Mouse (Mus musculus) gastrocnemius, adult 2 months (tissue): ENCODE measurements around the gene Taf5. TPM values are rescaled to one million over a fixed set of nuclear protein-coding genes. Genes with fewer than 3 reads are reported as not detected.

Experiments
- DNase-seq: peaks from one replicate; pipeline ENCODE4 v3.0.0; 2022
- H3K27ac ChIP-seq: fragments of 200-600 bp; 2 replicates; pipeline ENCODE4 v1.8.1; 2022; ENCODE audit warnings: mild to moderate bottlenecking
- H3K4me3 ChIP-seq: fragments of 200-600 bp; 2 replicates; pipeline ENCODE4 v1.8.1; 2022; ENCODE audit warnings: mild to moderate bottlenecking, moderate library complexity
- CTCF ChIP-seq: fragments of 200-600 bp; IDR thresholded peaks from 2 replicates; pipeline ENCODE4 v1.8.1; 2022; ENCODE audit warnings: antibody characterized with exemption, mild to moderate bottlenecking, moderate library complexity
- intact Hi-C: fragments of 180-260 bp; cut with DNase I; formaldehyde crosslinking; loops from one replicate; pipeline ENCODE4 v1.15.1; 2025
- total RNA-seq, 2 experiments: library from RNA; stranded (reverse); gene quantifications; 2 replicates each; pipeline ENCODE4 v1.2.3; 2021

The Taf5 gene
- total RNA-seq, 2 experiments from 2014 or later = 2.5 to 3.3 TPM

DNA sequence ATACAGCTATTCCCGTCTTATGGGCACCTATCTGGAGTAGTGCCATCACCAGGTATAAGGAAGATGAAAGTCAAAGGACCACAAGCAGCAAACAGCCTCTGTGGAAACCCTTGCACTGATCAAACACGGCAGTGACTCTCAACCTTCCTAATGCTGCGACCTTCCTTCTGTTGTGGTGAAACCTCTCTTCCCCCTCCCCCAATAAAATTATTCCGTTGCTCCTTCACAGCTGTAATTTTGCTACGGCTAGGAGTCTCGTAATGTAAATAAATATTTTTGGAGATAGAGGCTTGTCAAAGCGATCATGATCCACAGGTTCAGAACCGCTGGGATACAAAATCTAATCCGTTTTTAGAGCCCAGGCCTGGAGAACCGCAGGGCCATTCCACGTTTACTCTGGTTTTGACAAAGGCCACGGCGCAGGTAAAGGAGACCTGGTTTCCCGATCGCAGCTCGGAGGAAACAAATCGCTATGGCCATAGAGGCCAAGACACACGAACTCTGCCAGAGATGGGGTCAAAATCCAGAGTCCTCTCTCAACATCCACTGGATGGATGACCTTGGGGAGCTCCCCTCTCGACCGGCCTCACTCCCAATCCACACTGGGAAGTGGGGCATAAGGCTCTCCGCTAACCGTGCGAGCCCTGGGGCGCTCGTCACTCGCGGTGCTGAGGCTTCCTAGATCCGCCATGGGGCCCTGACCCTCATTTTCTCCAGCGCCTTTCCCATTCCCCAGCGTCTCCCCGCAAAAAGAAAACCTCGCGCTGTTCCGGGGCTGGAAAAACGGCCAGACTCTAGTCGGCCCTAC, 22.4 kb downstream of the Taf5 start:
- H3K27ac ChIP-seq = peak overlapping the region; percentile 99
- TF ChIP-seq CTCF = no peak
- peak overlapping the region; percentile 94 for H3K4me3 ChIP-seq
- intact Hi-C loops = no loop called here
- DNase-seq = no peak

- intact Hi-C loops = no loop called here
- H3K27ac ChIP-seq = peak within 1 kb of the TSS; percentile 99
- no peak for TF ChIP-seq CTCF
- peak; percentile 98 for DNase-seq
- peak within 1 kb of the TSS; percentile 94 for H3K4me3 ChIP-seq
These were observed 23.1 kb downstream of the Taf5 start, which contains the start of the genes Usmg5 and Pdcd11 for GRCm38 (mm10) chr19:47090550-47091156. Usmg5 (minus strand) TSS chr19:47090647. Pdcd11 (plus strand) TSS chr19:47090768.

DNA sequence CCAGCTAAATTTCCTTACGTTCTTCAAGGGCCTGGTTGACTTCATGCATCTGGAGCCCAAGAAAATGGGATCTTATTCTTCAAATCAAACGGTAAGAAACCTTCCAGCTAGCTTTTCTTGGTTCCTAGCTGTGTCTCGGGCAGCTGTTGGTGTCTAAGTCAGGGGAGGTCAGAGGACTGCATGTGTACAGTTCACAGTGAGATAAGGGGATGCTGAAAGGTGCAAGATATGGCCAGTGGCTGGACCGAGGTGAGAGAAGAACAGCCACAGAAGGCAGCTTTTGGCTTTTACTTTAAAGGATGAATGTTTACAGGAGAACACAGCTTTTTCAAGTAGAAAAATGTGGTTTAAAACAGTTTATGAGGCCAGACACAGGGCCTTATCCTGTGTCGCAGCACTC, 33.5 kb downstream of the Taf5 start:
- no peak for DNase-seq
- TF ChIP-seq CTCF = no peak
- Histone ChIP-seq H3K4me3 (no peak overlapping the region), H3K27ac (no peak overlapping the region)
- intact Hi-C loops = no loop called here

DNA sequence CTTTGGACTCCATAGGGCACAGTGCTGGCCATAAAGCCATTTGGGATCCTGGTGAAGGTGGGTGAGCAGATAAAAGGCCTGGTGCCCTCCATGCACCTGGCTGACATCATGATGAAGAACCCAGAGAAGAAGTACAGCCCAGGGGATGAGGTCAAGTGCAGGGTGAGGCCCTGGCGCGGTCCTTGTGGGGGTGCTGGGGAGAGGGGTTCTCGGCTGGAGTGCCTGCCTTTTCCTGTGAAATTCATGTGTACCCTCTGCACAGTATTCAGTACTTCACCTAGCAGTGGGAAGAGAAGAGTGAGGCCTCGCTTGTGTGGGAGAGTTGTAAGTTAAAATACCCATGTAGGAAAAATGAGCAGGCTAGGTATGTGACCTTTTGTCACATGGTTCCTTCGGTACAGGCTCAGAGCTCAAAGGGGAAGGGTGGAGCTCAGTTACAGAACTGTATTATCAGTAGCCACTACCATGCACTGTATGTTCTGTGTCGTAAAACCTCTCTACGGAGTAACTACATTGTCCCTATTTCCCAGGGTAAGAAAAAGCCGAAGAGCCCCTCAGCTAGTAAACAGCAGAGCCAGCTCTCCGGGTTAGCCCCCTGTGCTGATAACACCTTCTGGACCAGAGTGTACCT, 37.2 kb downstream of the Taf5 start:
- no peak overlapping the region for H3K27ac ChIP-seq
- intact Hi-C loops = no loop called here
- DNase-seq = no peak
- no peak overlapping the region for H3K4me3 ChIP-seq
- no peak for TF ChIP-seq CTCF

GRCm38 (mm10) chr19:47118634-47119033, 51.1 kb downstream of the Taf5 start:
- intact Hi-C loops = no loop called here
- H3K27ac ChIP-seq = no peak overlapping the region
- no peak for DNase-seq
- H3K4me3 ChIP-seq = no peak overlapping the region
- TF ChIP-seq CTCF = no peak

DNA sequence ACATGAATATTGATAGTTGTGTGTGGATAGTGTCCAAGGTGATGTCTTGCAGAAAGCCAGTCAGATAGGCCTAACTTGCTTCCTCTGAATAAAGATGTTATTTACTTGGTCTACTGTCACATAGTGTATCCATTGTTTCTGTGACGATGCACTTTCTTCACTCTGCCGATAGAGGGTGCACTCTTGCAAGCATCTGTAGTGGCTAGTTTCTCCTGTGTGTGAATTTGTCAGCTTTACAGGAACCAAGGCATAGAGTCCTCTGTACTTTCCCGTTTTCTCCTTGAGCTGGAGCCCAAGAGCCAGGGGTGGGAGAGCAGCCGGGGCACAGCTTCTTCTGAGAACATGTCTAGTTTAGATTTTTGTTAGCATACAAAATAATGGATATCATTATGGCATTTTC, 53.5 kb downstream of the Taf5 start:
- intact Hi-C loops = no loop called here

DNA sequence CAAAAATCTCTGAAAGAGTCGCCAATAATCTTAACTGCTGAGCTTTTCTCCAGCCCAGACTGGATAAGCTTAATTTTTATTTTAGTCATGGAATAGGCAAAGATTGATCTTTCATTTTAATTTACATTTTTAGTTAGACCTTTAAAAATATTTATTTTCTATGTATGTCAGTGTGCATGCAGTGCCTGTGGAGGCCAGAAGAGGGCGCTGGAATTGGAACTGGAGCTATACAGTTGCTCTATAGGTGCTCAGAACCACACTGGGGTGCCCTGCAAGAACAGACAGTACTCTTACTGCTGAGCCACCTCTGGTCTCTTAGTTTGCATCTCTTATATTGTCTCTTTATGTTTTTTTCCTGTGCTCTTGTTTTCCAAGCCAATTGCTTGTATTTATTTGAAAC, 55.3 kb downstream of the Taf5 start:
- TF ChIP-seq CTCF = peak; percentile 79
- Histone ChIP-seq H3K4me3 (no peak overlapping the region), H3K27ac (no peak overlapping the region)
- intact Hi-C loops = loop anchor here (1.0 kb wide), 1 partner anchor 46 kb away; no protein-coding TSS in a partner anchor
- DNase-seq = no peak

More for the DNA sequence above, 53.5 kb downstream of the Taf5 start:
- H3K4me3 ChIP-seq = no peak overlapping the region
- peak; percentile 80 for TF ChIP-seq CTCF
- no peak for DNase-seq
- no peak overlapping the region for H3K27ac ChIP-seq

DNA sequence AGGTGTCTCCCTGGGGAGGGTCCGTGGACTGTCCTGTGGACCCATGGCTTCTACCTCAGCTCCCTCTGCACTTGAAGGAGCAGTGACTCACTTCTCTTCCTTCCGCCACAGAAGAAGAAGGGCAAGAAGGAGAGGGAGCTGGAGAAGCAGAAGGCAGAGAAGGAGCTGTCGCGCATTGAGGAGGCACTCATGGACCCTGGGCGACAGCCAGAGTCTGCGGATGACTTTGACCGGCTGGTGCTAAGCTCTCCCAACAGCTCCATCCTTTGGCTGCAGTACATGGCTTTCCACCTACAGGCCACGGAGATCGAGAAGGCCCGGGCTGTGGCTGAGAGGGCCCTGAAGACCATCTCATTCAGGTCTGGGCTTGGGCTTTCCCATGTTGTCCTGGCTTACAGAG, 60.6 kb downstream of the Taf5 start:
- TF ChIP-seq CTCF = no peak
- intact Hi-C loops = no loop called here
- Histone ChIP-seq H3K27ac (no peak overlapping the region), H3K4me3 (no peak overlapping the region)
- DNase-seq = no peak

GRCm38 (mm10) chr19:47128835-47129234, 61.3 kb downstream of the Taf5 start:
- Histone ChIP-seq H3K27ac (no peak overlapping the region), H3K4me3 (no peak overlapping the region)
- intact Hi-C loops = no loop called here
- TF ChIP-seq CTCF = no peak
- DNase-seq = no peak

- DNase-seq = no peak
- H3K27ac ChIP-seq = no peak overlapping the region
- no peak overlapping the region for H3K4me3 ChIP-seq
- TF ChIP-seq CTCF = no peak
- intact Hi-C loops = no loop called here
These were observed 63.1 kb downstream of the Taf5 start for GRCm38 (mm10) chr19:47130551-47131125.

Other genes with a start within 250 kb of the Taf5 start
- gene Ina, start 53.0 kb upstream of the Taf5 start, total RNA-seq = not detected
- 10 to 100 TPM in 1 of 2 experiments, 1 to 10 TPM in 1; 9.5 to 18.2 TPM for gene Nt5c2, start 52.6 kb upstream of the Taf5 start, total RNA-seq
- gene Pcgf6, start 16.8 kb upstream of the Taf5 start, total RNA-seq = 1 to 10 TPM; 4.7 to 5.3 TPM
- 1,000 to 10,000 TPM; 1,097 to 1,442 TPM for gene Usmg5, start 22.9 kb downstream of the Taf5 start, total RNA-seq
- 1 to 10 TPM; 8.0 to 8.6 TPM for gene Pdcd11, start 23.0 kb downstream of the Taf5 start, total RNA-seq
- gene Calhm2, start 70.5 kb downstream of the Taf5 start, total RNA-seq = 1 to 10 TPM; 1.6 to 2.3 TPM
- gene Calhm1, start 76.5 kb downstream of the Taf5 start, total RNA-seq = not detected
- not detected for gene Calhm3, start 90.0 kb downstream of the Taf5 start, total RNA-seq
- gene Neurl1a, start 111.1 kb downstream of the Taf5 start, total RNA-seq = 100 to 1,000 TPM; 124 to 133 TPM